Comparison of ENCODE assay signal across 11 mouse cellular contexts in the genomic region with DNA sequence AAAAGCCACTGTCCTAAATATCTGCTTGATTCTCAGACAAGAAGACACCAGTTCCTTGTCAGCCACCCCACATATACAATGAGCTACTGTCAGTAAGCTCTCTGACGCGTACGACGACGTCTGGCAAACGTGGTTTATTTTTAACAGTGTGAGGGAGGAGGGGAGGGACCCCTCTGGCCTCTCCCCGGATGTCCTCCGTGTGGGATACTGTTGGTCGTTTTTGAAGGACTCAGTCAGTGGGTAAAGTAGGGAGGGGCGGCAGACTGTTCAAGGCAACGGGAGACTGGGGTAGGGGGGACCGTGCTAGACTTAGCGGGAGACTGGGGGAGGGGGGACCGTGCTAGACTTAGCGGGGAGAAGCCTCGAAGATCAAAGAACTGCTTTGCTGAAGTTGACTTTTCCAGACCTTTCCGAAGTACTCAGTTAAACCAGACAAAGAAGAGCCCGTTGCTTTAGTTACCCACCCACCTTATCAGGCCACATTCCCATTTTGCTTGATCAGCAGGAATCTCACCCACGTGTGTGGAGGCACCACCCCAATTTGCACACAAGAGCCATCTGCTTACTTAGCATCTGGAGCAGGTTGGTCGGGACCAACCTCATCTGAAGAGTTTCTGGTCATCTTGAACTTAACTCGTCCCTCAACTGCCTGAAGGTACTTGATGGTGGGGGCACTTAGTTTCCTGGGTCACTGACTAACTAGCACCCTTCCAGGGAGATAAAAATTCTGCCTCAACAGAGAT.
DNase-seq lines count a peak whose midpoint lies in the region; ATAC-seq and TF ChIP-seq lines count a peak whose summit lies in the region.
"Had no signal": no experiment of that assay in that cellular context is flagged by ENCODE, and none has a peak within 500 bp of the region (broad histone marks: within the 10 kb centered on the region; RNA-seq: fewer than 3 reads in every experiment).

No protein-coding gene starts in this region.

- no peaks in the 10 kb centered on the region for H3K36me3 ChIP-seq in kidney, postnatal 0 days (ENCODE audit: insufficient read depth, low read length)
- H3K36me3 ChIP-seq in ES-E14 (ENCODE audit: control insufficient read depth, insufficient read depth, low read length, poor library complexity, severe bottlenecking) = no peaks in the 10 kb centered on the region
- H3K36me3 ChIP-seq in intestine, embryonic 15.5 days = no peaks in the 10 kb centered on the region
- H3K36me3 ChIP-seq: G1E; limb, embryonic 13.5 days had no signal

- H3K4me1 ChIP-seq in kidney, postnatal 0 days (replicated peaks; ENCODE audit: insufficient read depth, low read length) = peaks cover 6% of the 10 kb centered on the region; the same call in 1 of the 2 replicates
- no peaks in the 10 kb centered on the region for H3K4me1 ChIP-seq in ES-E14 (ENCODE audit: control insufficient read depth in 2 of 2, insufficient read depth in 2 of 2, low read length in 2 of 2, poor library complexity in 1 of 2)
- H3K4me1 ChIP-seq in intestine, embryonic 15.5 days (replicated peaks) = peaks cover 7% of the 10 kb centered on the region; the same call in 1 of the 2 replicates
- H3K4me1 ChIP-seq: limb, embryonic 13.5 days had no signal

- peak; percentile 35 for DNase-seq in kidney, postnatal 0 days (ENCODE audit: low spot score)
- DNase-seq in kidney, postnatal 36 days = no peak
- DNase-seq in ES-CJ7 (ENCODE audit: low read depth, low spot score) (peak; percentile 42), ES-E14 (ENCODE audit: low read depth, low spot score) (no peak)
- no peak for DNase-seq in cerebellum, postnatal 36 days
- DNase-seq in Muller cell, postnatal 12 days (ENCODE audit: inconsistent ontology term) = no peak
- DNase-seq: midbrain, embryonic 14.5 days; right cerebral cortex, postnatal 4 days had no signal

- H3K4me3 ChIP-seq in kidney, postnatal 0 days (replicated peaks; ENCODE audit: low read depth, low read length) = no peak overlapping the region
- no peak overlapping the region for H3K4me3 ChIP-seq in ES-E14 (ENCODE audit: insufficient read depth in 1 of 2, low read depth in 1 of 2, low read length in 2 of 2, poor library complexity in 1 of 2, severe bottlenecking in 1 of 2)
- no peak overlapping the region for H3K4me3 ChIP-seq in intestine, embryonic 15.5 days (replicated peaks)
- H3K4me3 ChIP-seq: limb, embryonic 13.5 days had no signal

- no peak overlapping the region for H3K27ac ChIP-seq in kidney, postnatal 0 days
- H3K27ac ChIP-seq in ES-E14 (ENCODE audit: insufficient read depth, low read depth, low read length, poor library complexity, severe bottlenecking) = no peak overlapping the region
- no peak overlapping the region for H3K27ac ChIP-seq in intestine, embryonic 15.5 days
- H3K27ac ChIP-seq: limb, embryonic 13.5 days had no signal

- no peaks in the 10 kb centered on the region for H3K27me3 ChIP-seq in kidney, postnatal 0 days (ENCODE audit: insufficient read depth, low read length)
- H3K27me3 ChIP-seq in intestine, embryonic 15.5 days (replicated peaks) = no peaks in the 10 kb centered on the region
- H3K27me3 ChIP-seq: limb, embryonic 13.5 days had no signal

- H3K4me2 ChIP-seq in kidney, postnatal 0 days (ENCODE audit: low read length) = peak overlapping the region; percentile 3; the same call in 1 of the 2 replicates
- peak overlapping the region; percentile 41 for H3K4me2 ChIP-seq in intestine, embryonic 15.5 days (replicated peaks)
- H3K4me2 ChIP-seq: limb, embryonic 13.5 days had no signal

- 28% methylated on average over 21 of the region's 21 CpGs for WGBS in kidney, postnatal 0 days
- WGBS in intestine, embryonic 15.5 days = 20% methylated on average over 21 of the region's 21 CpGs

- TF ChIP-seq CTCF in kidney, postnatal 0 days (IDR thresholded peaks at IDR 0.05; ENCODE audit: low read depth) = no peak

- no peaks in the 10 kb centered on the region for H3K9me3 ChIP-seq in kidney, postnatal 0 days (replicated peaks; ENCODE audit: low read length)
- H3K9me3 ChIP-seq in ES-E14 (ENCODE audit: control insufficient read depth, insufficient read depth, low read depth, low read length) = no peaks in the 10 kb centered on the region
- no peaks in the 10 kb centered on the region for H3K9me3 ChIP-seq in intestine, embryonic 15.5 days
- H3K9me3 ChIP-seq: G1E; limb, embryonic 13.5 days had no signal

- no peak overlapping the region for H3K9ac ChIP-seq in kidney, postnatal 0 days (ENCODE audit: low read depth, low read length)
- no peak overlapping the region for H3K9ac ChIP-seq in ES-E14 (ENCODE audit: insufficient read depth, low read depth, low read length, poor library complexity, severe bottlenecking)
- H3K9ac ChIP-seq in intestine, embryonic 15.5 days = no peak overlapping the region
- H3K9ac ChIP-seq: limb, embryonic 13.5 days had no signal

- no peak for ATAC-seq in kidney, postnatal 0 days (replicated peaks; ENCODE audit: low FRiP score, low read depth)
- ATAC-seq in intestine, embryonic 15.5 days = peak; percentile 73

- in situ Hi-C loops in ES-E14 (cut with MboI; ENCODE audit: low sequenced_read_pairs in 2 of 2, unreplicated experiment in 2 of 2) = no loop called here

TF ChIP-seq in ES-E14, 5 proteins besides CTCF, POLR2A, EP300 and RAD21:
- peak; percentile 87 for TF ChIP-seq MAFK (IDR thresholded peaks at IDR 0.05; ENCODE audit: insufficient read depth, low read depth, low read length)
- TF ChIP-seq CHD2 (IDR thresholded peaks at IDR 0.05; ENCODE audit: low read depth, low read length) = no peak

Comparison
In these comparisons a context has a peak if more than half of its experiments do, and no peak if none do; other contexts are left out.
1. DNase-seq: peak in kidney, postnatal 0 days (single experiment) and ES-CJ7 (single experiment); none in kidney, postnatal 36 days (0 of 2), ES-E14 (single experiment), cerebellum, postnatal 36 days (0 of 2) and Muller cell, postnatal 12 days (single experiment).